Mouse (Mus musculus) heart, embryonic 14.5 days (tissue): ENCODE measurements around the gene Lbhd2. TPM values are rescaled to one million over a fixed set of nuclear protein-coding genes. Genes with fewer than 3 reads are reported as not detected.

Source experiments
- ATAC-seq: fragments of 200-750 bp; cut with Nextera tagmentation; 2 replicates; pipeline ENCODE4 v1.8.0; 2017; ENCODE audit warnings: low read depth, moderate TSS enrichment; ENCODE audit not compliant: insufficient number of reproducible peaks, insufficient read depth, low FRiP score
- H3K27ac ChIP-seq, 2 experiments: fragments of 200-500 bp in 1 of 2; fragments of 300-500 bp in 1 of 2; sonication (generic) in 1 of 2; replicated peaks in 1 of 2; 2 replicates each; pipeline ENCODE4 v1.5.1; 2012 to 2014; ENCODE audit warnings: low read depth in 2 of 2, low read length in 2 of 2, control low read depth in 1 of 2, mild to moderate bottlenecking in 1 of 2, mixed read lengths in 1 of 2; ENCODE audit not compliant: control insufficient read depth in 1 of 2, insufficient read depth in 1 of 2
- H3K27me3 ChIP-seq: fragments of 300-500 bp; sonication (generic); 2 replicates; pipeline ENCODE4 v1.6.1; 2014; ENCODE audit warnings: mild to moderate bottlenecking, low read length, control low read depth; ENCODE audit not compliant: control insufficient read depth, insufficient read depth
- H3K36me3 ChIP-seq: fragments of 300-500 bp; sonication (generic); 2 replicates; pipeline ENCODE4 v1.6.1; 2014; ENCODE audit warnings: mild to moderate bottlenecking, control low read depth, low read length, mixed read lengths; ENCODE audit not compliant: control insufficient read depth, insufficient read depth
- H3K4me1 ChIP-seq, 2 experiments: fragments of 200-500 bp in 1 of 2; fragments of 300-500 bp in 1 of 2; sonication (generic) in 1 of 2; 2 replicates each; pipeline ENCODE4 v1.6.1; 2012 to 2014; ENCODE audit warnings: low read length in 2 of 2, control low read depth in 1 of 2, mixed read lengths in 1 of 2; ENCODE audit not compliant: control insufficient read depth in 2 of 2, insufficient read depth in 2 of 2
- H3K4me2 ChIP-seq: fragments of 300-500 bp; sonication (generic); 2 replicates; pipeline ENCODE4 v1.6.1; 2014; ENCODE audit warnings: mild to moderate bottlenecking, low read length
- H3K4me3 ChIP-seq, 2 experiments: fragments of 200-500 bp in 1 of 2; fragments of 300-500 bp in 1 of 2; sonication (generic) in 1 of 2; 2 replicates each; pipeline ENCODE4 v1.5.1; 2012 to 2014; ENCODE audit warnings: low read length in 2 of 2, mild to moderate bottlenecking in 2 of 2, control low read depth in 1 of 2, low read depth in 1 of 2, moderate library complexity in 1 of 2; ENCODE audit not compliant: control insufficient read depth in 1 of 2, insufficient read depth in 1 of 2
- H3K9ac ChIP-seq: fragments of 300-500 bp; sonication (generic); 2 replicates; pipeline ENCODE4 v1.6.1; 2014; ENCODE audit warnings: mild to moderate bottlenecking, low read length
- H3K9me3 ChIP-seq: fragments of 300-500 bp; sonication (generic); 2 replicates; pipeline ENCODE4 v1.6.1; 2016; ENCODE audit warnings: low read length, control low read depth; ENCODE audit not compliant: control insufficient read depth
- WGBS: fragments of 180-500 bp; shearing (Covaris S2); extraction: QIAGEN DNeasy Blood & Tissue Kit; methylation state at CpG from one replicate; pipeline ENCODE4 v1.1.7; 2014; 5-methylcytosine and 5-hydroxymethylcytosine counted together
- polyA plus RNA-seq: library from polyadenylated mRNA; unstranded; fragments of >200 nt; fragmentation: Nextera tagmentation; extraction: Ambion mirVana; gene quantifications from 2 replicates; pipeline ENCODE4 v1.2.1, GENCODE M21; 2014

The Lbhd2 gene
- polyA plus RNA-seq = 1.2 TPM in 1 of 2 replicates, not detected in the other

- H3K27me3 ChIP-seq = peaks cover 39% of the 10 kb centered on the region
- peak within 1 kb of the TSS; percentile 4 to 8; a peak in 1 of 4 replicates for H3K4me3 ChIP-seq
- no peaks in the 10 kb centered on the region for H3K36me3 ChIP-seq
- WGBS = 4% methylated on average over 23 of the region's 24 CpGs
- H3K9me3 ChIP-seq = no peaks in the 10 kb centered on the region
- H3K27ac ChIP-seq = no peak within 1 kb of the TSS
- no peak for ATAC-seq
- H3K4me2 ChIP-seq = peak within 1 kb of the TSS; percentile 63
- peaks cover under 1 to 9% of the 10 kb centered on the region in 2 experiments; a peak in 3 of 4 replicates for H3K4me1 ChIP-seq
- H3K9ac ChIP-seq = peak within 1 kb of the TSS; percentile 13; the same call in 1 of the 2 replicates
These were observed at the start of gene Lbhd2 for GRCm38 (mm10) chr12:111406622-111407021. TSS of gene Lbhd2 (plus strand) at chr12:111406809.

- Histone ChIP-seq H3K4me3 (no peak overlapping the region), H3K4me2 (no peak overlapping the region), H3K4me1 (peaks cover 20 to 55% of the 10 kb centered on the region in 2 experiments), H3K27me3 (no peaks in the 10 kb centered on the region), H3K36me3 (0 out of 2 replicates have a peak, but pooled peaks cover 2% of the 10 kb centered on the region), H3K9me3 (no peaks in the 10 kb centered on the region), H3K27ac (no peak overlapping the region), H3K9ac (no peak overlapping the region)
- WGBS = 85% methylated on average over 16 of the region's 16 CpGs
- ATAC-seq = no peak
These were observed 45.9 kb upstream of the Lbhd2 start for GRCm38 (mm10) chr12:111360671-111361070.

GRCm38 (mm10) chr12:111361319-111362098, 45.1 kb upstream of the Lbhd2 start:
- Histone ChIP-seq H3K9ac (no peak overlapping the region), H3K27me3 (no peaks in the 10 kb centered on the region), H3K4me2 (no peak overlapping the region), H3K36me3 (no peaks in the 10 kb centered on the region), H3K27ac (no peak overlapping the region; a peak in 1 of 4 replicates), H3K9me3 (no peaks in the 10 kb centered on the region), H3K4me1 (peaks cover 17 to 51% of the 10 kb centered on the region in 2 experiments), H3K4me3 (no peak overlapping the region)
- 78% methylated on average over 14 of the region's 14 CpGs for WGBS
- ATAC-seq = no peak

- peaks cover 24 to 63% of the 10 kb centered on the region in 2 experiments for H3K4me1 ChIP-seq
These were observed 42.4 kb upstream of the Lbhd2 start for GRCm38 (mm10) chr12:111364234-111364633.

GRCm38 (mm10) chr12:111367065-111367464, 39.5 kb upstream of the Lbhd2 start:
- Histone ChIP-seq H3K4me1 (peaks cover 26 to 66% of the 10 kb centered on the region in 2 experiments), H3K36me3 (no peaks in the 10 kb centered on the region), H3K9ac (no peak overlapping the region), H3K27me3 (no peaks in the 10 kb centered on the region), H3K4me3 (no peak overlapping the region), H3K4me2 (no peak overlapping the region), H3K9me3 (no peaks in the 10 kb centered on the region), H3K27ac (0 out of 4 replicates have a peak overlapping the region, but pooled peaks of 1 of the 2 experiments have one; percentile 14)
- 75% methylated on average over 7 of the region's 7 CpGs for WGBS
- ATAC-seq = no peak

More at GRCm38 (mm10) chr12:111364234-111364633, 42.4 kb upstream of the Lbhd2 start:
- Histone ChIP-seq H3K27me3 (no peaks in the 10 kb centered on the region), H3K4me3 (no peak overlapping the region), H3K36me3 (no peaks in the 10 kb centered on the region), H3K9ac (no peak overlapping the region), H3K9me3 (no peaks in the 10 kb centered on the region), H3K4me2 (no peak overlapping the region), H3K27ac (no peak overlapping the region)
- ATAC-seq = no peak
- WGBS = 84% methylated on average over 3 of the region's 3 CpGs

GRCm38 (mm10) chr12:111370249-111370648, 36.4 kb upstream of the Lbhd2 start:
- 52% methylated on average over 4 of the region's 4 CpGs for WGBS
- Histone ChIP-seq H3K27ac (no peak overlapping the region), H3K9me3 (no peaks in the 10 kb centered on the region), H3K36me3 (0 out of 2 replicates have a peak, but pooled peaks cover 5% of the 10 kb centered on the region), H3K4me3 (no peak overlapping the region), H3K4me1 (peaks cover 24 to 73% of the 10 kb centered on the region in 2 experiments), H3K9ac (no peak overlapping the region), H3K4me2 (no peak overlapping the region), H3K27me3 (no peaks in the 10 kb centered on the region)
- ATAC-seq = no peak

- Histone ChIP-seq H3K9me3 (no peaks in the 10 kb centered on the region), H3K36me3 (0 out of 2 replicates have a peak, but pooled peaks cover 5% of the 10 kb centered on the region), H3K4me2 (no peak overlapping the region), H3K4me1 (peaks cover 22 to 70% of the 10 kb centered on the region in 2 experiments), H3K27ac (no peak overlapping the region), H3K9ac (no peak overlapping the region), H3K4me3 (no peak overlapping the region), H3K27me3 (no peaks in the 10 kb centered on the region)
- WGBS = 65% methylated on average over 7 of the region's 7 CpGs
- no peak for ATAC-seq
These were observed 34.7 kb upstream of the Lbhd2 start for GRCm38 (mm10) chr12:111371905-111372304.
